Mouse (Mus musculus) mouse embryonic stem cell (cell line): ENCODE data around the gene Caln1.

Experiments
- in situ Hi-C, 2 experiments: fragments of 300-500 bp; cut with MboI; formaldehyde crosslinking; loops; 1 replicate in 1 of 2; 3 replicates in 1 of 2; pipeline ENCODE4 v1.14.3; 2019 to 2020; ENCODE audit warnings: low sequenced_read_pairs in 2 of 2, low pct_unique_long_range_greater_than_20kb in 1 of 2, mixed read lengths in 1 of 2; ENCODE audit not compliant: unreplicated experiment in 1 of 2

The Caln1 gene

DNA sequence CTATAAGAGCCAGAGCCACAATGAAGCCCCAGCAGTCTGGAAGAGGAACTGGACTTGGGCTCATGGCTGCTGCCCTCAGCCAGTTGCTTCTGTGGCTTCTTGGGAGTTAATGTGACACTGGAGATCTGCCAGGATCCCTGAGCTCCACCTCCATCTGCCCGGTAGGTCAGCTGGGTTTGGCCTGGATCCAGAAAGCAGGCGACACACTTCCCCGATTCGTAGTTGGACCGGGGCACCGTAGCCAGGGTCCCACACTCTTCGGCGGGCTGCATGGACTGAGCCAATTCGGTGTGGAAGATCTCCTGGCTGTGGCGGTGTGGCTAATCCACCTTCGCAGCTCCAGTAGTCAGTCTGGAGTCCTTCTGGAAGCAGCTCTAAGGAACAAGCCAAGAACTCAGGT, at the start of gene Caln1:
Gene Caln1 (plus strand): TSS at position 219 of the 400 bp plus-strand sequence.
- in situ Hi-C loops: no loop called here

DNA sequence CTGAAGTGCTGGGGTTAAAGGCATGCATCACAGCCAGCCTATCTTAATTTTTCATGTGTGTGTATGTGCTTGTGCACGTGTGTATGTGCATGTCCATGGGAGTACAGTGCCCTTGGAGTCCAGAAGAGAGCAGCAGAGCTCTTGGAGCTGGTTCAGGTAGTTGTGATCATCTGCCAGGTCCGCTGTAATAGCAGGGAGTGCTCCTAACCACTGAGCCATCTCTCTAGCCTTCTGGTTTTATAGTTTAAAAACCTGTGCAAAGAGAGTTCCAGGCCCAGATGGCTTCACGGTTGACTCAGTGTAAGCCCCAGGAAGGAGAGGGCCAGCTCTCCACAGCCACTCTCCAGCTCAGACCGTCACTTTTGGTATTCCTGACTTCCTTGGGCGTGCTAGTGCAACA, 49.5 kb upstream of the Caln1 start:
- in situ Hi-C loops: no loop called here

DNA sequence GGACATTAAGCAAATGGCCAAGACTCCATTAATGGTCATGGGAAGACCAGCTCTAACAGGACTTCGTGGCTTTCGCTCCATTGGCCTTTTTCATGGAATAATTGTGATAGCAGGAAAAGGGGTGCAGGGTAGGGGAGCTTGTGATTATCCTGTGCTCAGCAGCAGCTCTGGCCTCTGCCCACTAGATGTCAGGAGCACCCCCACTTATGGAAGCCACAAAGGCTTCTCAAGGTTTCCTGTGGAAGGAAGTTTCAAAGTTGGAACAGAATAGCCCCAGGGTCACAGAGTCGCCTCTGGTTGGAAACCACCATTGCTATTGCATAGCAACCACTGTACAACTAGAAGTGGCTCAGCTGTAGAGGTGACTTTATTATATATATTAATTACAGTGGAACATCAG, 48.8 kb upstream of the Caln1 start:
- in situ Hi-C loops: no loop called here

DNA sequence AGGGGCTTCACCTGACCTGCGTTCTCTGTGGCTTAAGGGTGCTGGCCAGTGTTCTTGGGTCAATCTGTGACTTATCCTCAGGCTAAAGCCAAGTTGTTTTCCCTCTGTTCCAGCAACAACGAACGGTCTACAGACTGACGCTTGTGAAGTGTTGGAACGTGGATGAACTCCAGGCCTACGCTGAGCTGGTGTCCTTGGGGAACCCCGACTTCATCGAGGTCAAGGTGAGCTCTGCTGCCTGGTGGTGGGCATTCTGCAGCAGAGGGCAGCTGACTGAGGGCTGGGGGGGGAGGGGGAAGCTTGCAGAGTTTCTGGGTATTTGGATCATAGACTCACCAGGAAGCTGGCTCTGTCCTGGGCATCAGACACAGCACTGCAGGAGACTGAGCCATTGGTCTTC, 43.8 kb upstream of the Caln1 start:
- in situ Hi-C loops: no loop called here

DNA sequence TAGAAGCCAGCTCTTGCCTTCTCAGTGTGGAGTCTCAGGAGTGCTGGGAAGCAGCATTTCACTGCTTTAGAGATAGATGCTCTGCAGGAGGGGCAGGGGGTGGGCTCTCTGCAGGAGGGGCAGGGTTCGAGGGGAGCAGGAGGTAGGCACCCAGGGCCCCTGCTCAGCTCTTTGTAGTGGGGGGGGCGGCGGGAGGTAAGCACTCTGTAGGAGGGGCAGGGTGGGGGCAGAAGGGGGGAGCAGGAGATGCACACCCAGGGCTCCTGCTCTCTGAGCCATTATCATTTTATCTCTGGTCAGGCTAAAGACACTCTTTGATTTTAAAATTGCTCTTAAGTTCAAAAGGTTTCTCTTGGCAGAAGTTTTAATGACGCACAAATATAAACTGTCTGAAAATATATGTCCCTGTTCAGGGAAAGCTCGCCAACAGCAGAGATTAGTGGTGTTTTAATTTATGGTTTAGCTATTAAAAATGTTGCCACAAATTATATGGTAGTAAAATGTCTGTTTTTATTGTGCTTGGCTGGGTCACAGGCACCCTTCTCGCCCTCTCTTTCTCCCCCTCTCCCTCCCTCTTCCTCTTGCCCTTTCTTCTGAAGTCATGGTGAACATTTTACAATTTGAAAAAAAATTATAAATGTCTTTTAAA, 41.5 kb upstream of the Caln1 start:
- in situ Hi-C loops: no loop called here

DNA sequence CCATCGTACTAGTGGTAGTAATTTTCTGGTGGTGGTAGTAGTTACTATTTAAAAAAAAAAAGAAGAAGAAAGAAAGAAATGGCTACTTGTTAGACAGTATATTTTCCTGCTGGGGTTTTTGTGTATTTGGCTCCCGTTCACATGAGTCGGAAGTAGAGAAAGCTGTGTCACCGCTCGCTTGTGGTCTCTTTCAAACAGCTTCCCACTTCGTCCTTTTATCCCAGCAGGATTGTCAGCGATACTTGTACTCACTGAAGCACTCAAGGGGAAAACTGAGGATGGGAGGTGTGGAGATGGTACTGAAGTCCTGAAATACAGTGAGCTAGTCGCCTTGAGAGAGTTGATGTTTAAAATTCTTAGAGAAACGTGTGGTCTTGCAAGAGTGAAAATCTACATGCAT, 40.9 kb upstream of the Caln1 start:
- in situ Hi-C loops: no loop called here

DNA sequence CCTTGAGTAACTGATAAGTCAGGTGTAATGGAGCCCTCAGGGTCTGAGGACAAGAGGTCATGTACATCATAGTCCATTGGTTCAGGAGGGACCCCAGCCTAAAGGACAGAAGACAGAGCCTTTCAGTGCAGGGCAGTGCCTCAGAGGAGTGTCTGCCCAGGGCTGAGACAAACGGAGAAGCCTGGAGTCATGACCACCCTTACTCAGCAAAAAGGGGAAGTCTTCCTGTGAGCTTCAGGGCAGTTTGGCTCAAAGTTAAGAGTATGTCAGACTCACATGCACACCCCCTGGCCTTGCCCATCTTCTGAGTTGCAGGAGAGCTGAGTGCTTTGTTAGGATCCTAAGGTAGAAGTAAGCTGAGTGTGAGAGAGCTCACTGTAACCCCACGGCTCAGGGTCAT, 39.4 kb upstream of the Caln1 start:
- in situ Hi-C loops: no loop called here

DNA sequence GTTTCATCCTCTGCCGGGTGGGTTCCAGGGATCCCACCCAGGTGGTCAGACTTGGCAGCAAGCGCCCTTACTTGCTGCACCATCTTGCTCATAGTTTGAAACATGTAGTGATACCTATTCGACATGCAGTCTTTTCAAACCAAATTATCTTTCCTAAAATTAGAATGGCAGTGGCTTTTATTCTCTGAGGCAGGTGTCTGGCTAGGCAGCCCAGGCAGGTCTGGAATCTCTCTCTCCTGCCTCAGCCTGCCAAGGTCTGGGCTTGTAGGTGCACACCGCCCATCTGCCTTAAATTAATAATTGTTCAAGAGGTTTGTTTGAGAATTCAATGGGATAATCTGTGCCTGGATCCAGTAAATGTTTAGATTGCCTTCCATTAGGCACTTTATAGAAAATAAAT, 38.5 kb upstream of the Caln1 start:
- in situ Hi-C loops: no loop called here

DNA sequence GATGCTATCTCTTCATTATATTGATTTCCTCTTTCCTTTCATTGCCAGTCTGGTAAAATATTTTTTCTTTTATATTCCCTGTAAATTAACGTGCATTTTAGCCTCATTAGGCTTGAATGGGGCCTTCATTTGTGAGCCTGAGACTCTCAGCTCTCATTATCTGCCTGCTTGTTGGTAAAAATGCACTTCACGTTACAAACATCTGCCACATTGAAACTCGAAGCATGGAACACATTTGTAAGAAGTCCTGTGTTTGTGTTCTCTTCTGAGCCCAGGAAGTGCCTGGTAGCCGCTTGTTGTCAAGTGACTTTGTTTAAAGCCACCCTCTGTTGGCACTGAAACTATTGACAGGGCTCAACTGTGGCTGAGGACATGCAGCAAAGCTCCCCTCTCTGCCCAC, 38.0 kb upstream of the Caln1 start:
- in situ Hi-C loops: no loop called here

DNA sequence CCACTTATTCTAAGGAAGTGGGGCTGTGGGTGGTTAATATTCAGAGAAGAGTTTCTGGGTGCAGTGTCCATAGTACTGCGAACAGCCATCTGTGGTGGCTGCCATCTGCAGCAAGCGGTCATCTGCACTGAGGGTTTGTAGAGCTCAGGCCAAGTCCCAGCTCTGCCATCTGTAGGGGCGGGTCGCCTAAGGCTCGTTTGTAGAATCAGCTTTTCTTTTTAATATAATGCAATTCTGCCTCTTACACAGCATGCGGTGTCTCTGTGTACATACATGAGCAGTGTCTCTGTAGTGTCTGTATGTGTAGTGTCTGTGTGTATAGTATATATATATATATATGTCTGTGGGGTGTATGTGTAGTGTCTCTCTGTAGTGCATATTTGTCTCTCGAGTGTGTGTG, 35.7 kb upstream of the Caln1 start:
- in situ Hi-C loops: no loop called here

DNA sequence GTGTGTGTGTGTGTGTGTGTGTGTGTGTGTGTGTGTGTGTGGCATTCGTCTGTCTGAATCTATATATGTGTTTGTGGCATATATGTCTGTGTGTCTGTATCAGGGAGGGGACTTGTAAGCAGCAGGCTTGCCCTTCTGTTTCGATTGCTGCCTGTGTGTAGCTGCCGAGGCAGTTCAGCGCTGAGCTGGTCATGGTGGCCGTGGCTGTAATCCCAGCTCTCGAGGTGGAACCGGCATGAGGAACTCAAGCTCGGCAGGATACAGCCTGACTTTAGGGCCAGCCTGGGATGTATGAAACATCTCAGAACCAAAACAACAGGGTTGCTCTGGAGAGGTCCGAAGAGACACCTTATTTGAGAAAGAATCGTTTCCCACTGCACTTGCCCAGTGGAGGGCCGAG, 35.3 kb upstream of the Caln1 start:
- in situ Hi-C loops: no loop called here

DNA sequence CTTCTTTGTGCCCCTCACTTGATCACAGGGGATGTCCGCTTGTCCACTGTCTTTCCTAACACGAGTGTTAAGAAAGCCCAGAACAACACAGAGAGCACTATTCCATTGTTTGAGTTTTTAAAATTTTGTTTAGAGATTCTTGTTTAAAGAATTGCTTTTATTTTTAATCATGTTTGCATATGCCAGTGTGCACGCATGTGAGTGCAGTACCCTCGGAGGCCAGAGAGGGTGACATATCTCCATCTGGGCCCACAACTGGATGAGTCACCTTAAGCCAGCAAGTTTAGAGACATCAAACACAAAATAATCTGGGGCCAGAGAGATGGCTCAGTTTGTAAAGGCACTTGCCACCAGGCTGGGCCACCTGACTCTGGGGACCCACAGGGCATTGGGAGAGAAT, 33.8 kb upstream of the Caln1 start:
- in situ Hi-C loops: no loop called here

DNA sequence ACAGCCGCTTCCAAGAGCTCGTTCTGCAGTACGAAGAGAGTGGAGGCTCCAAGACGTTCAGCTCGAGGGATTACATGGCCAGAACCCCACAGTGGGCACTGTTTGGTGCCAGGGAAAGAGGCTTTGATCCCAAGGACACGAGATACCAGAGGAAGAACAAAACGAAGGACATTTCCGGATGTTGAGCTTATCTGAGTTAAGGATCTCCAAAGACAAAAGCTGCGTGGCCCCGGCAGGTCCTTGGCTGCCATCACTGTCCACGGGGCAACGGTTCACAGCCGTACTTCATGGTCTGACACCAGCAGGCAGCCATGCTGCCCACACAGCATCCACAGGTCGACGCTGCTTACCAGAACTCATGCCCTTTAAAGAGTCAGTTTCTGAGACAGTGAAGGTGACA, 28.6 kb upstream of the Caln1 start:
- in situ Hi-C loops: no loop called here

DNA sequence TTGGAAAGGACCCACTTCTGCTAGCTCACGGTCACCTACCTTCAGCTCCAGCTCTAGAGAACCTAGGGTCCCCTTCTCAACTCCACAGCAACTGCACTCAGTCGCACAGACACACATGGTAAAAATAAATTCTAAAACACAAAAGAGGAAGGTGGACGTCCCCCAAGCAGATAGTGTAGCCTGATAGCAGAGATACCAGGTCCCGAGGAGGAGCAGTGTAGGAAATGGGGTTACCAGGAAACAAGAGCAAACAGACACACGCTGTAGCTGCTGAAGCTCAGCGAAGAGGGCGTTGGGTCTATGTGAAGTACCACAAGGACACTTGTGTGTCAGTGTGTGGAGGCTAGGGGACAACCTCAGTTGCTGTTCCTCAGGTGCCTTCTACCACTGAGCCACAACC, 24.3 kb upstream of the Caln1 start:
- in situ Hi-C loops: no loop called here

DNA sequence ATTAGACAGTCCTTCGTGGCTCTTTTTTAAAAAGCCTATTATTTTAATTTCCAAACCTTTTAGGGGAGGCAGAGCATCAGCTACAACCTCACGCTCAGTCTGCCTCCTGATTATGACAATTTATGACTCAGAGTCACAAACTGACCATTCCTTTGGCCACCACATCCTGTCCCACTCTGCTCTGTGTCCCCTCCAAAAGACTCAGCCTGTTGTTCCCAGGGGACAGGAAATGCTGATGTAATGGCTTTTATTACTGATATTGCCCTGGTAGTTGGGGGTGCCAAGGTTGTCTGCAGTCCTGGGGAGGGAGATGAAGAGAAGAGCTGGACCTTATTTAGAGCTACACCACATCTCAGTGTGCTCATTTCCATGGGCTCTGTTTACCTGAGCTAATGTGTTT, 23.4 kb upstream of the Caln1 start:
- in situ Hi-C loops: no loop called here

DNA sequence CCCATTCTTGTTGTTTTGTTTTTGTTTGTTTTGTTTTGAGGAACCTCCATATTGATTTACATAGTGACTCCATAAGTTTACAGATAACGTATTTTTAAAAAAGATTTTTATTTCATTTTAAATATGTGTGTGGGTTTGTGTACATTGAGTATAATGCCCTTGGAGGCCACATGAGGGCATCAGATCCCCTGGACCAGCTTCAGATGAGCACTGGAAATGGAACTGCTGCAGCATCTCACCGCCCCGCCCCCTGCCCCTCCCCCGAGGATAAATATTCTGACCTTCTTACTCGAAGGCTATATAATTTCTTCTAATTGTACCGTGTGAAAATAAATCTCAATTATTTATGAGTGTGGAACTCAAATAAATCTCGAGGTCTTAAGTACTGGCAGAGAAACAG, 14.0 kb upstream of the Caln1 start:
- in situ Hi-C loops: no loop called here

DNA sequence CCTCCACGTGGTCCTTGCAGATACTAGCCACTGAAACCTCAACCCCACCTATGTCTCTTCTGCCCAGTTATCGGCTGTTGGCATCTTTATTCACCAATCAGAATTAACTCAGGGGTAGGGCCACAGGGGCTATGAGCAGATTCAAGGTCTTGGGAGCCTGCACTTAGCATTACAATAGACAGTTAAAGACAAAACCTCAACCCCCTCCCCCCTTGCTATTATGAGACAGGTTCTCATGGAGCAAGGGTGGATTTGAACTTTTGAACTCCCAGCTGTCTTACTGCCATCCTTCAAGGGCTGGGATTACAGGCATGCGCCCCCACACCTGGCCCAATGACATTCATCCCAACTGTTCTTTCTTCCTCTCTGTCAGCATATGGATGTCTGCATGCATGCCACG, 6.1 kb upstream of the Caln1 start:
- in situ Hi-C loops: no loop called here

DNA sequence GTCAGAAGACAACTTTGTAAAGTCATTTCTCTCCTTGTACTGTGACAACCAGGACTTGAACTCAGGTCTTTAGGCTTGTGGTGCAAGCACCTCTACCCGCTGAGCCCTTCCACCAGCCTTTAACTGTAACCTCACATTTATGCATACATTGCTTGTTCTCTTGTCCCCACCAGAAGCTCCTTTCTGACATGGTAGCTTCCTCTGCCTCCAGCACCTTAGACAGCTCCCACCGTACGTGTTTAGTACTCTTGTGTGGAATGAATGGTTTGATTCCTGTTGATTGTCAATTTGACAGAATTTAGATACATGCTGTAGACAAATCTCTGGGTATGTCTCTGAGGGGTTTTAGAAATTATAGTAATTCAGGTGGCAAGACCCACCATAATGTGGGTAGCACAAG, 5.5 kb upstream of the Caln1 start:
- in situ Hi-C loops: no loop called here

DNA sequence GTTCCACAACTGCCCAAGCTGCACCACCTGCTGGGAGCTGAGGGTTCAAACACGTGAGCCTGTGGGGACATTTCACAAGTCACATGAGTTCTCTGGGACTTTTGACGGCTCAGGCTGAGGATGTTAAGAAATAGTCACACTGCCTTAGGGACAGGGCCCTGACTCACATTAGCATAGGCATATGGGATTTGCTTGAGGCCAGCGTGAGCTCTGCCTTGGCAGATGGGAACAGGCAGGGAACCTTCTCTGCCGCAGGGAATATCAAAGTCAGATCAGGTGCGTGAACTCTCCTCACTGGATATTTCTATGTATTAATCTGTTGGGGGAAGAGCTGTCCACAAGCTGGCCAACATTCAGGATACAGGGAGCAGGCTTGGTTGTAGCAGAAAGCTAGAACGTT, 1.0 kb upstream of the Caln1 start:
- in situ Hi-C loops: no loop called here

DNA sequence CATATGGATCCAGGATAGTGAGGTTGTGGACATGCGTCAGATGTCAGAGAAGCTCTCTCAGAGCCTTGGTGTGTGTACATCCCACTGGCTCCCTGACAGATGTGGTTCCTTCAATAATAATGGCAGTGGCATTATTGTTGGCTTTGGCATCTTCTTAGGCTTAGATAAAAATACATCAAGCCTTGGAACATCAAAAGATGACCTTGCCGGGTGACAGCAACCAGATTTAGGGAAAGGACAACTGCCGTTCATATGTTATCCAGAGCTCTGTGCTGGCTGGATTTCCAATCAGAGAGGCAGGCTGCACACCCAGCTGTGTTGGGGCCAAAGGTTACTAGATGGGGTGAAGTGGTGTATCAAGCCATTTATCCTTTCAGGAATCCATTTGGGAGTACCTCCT, 6.2 kb downstream of the Caln1 start:
- in situ Hi-C loops: no loop called here

DNA sequence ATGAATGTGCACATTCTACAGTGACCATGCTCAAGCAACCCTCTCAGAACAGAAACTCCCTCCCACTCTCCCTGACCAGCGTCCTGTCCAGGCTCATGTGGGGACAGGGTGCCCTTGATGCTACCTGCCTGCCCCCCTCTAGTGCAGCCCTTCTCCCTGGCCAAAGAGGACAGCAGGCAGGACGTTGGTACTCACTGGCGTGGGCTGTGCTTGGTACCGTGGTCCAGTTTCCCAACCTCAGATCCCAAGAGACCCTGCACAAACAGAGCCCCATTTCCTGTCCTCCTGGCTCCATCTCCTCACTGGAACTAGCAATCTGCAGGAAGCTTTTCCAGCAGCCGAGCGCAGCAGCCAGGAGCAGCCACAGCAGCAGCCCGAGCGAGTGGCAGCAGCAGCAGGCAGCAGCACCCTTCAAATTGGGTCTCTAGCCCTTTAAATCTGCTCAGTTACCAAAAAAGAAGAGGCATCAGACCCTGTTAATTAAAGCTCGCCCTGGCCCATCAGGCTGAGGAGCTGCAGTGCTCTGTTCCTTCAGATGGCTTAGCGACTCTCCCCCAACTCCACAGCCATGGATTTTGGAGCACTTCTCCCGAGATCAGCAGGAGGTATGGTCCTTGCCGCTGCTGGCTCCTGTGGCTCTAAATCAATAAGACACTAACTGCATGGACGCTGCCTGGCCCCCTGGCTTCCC, 15.1 kb downstream of the Caln1 start, which contains the start of gene A330070K13Rik:
Gene A330070K13Rik (minus strand): TSS at position 410 of the 691 bp plus-strand sequence.
- in situ Hi-C loops: no loop called here
